Mouse (Mus musculus) hindbrain, embryonic 16.5 days (tissue): ENCODE measurements at regions not wholly inside any gene's neighbourhood (a gene's known extent, or its start where the extent isn't known, plus 50 kb on each side); places are given as distances from the start of the nearest gene placed in this dataset.

Source experiments
- ATAC-seq: fragments of 200-750 bp; cut with Nextera tagmentation; 2 replicates; pipeline ENCODE4 v1.8.0; 2017; ENCODE audit warnings: moderate TSS enrichment, moderate library complexity
- H3K27ac ChIP-seq: fragments of 300-500 bp; sonication (generic); 2 replicates; pipeline ENCODE4 v1.5.1; 2014; ENCODE audit warnings: low read depth, mild to moderate bottlenecking, control low read depth, low read length, moderate library complexity
- H3K27me3 ChIP-seq: fragments of 300-500 bp; sonication (generic); replicated peaks from 2 replicates; pipeline ENCODE4 v1.6.1; 2014; ENCODE audit warnings: low read length; ENCODE audit not compliant: control insufficient read depth, insufficient read depth
- H3K36me3 ChIP-seq: fragments of 300-500 bp; sonication (generic); 2 replicates; pipeline ENCODE4 v1.6.1; 2014; ENCODE audit warnings: mild to moderate bottlenecking, low read length, moderate library complexity, mixed read lengths; ENCODE audit not compliant: control insufficient read depth, insufficient read depth
- H3K4me1 ChIP-seq: fragments of 300-500 bp; sonication (generic); 2 replicates; pipeline ENCODE4 v1.6.1; 2014; ENCODE audit warnings: low read depth, low read length; ENCODE audit not compliant: control insufficient read depth, insufficient read depth
- H3K4me2 ChIP-seq: fragments of 300-500 bp; sonication (generic); 2 replicates; pipeline ENCODE4 v1.6.1; 2014; ENCODE audit warnings: mild to moderate bottlenecking, low read length, control low read depth, moderate library complexity
- H3K4me3 ChIP-seq: fragments of 300-500 bp; sonication (generic); 2 replicates; pipeline ENCODE4 v1.5.1; 2014; ENCODE audit warnings: mild to moderate bottlenecking, low read length, control low read depth, moderate library complexity
- H3K9ac ChIP-seq: fragments of 300-500 bp; sonication (generic); 2 replicates; pipeline ENCODE4 v1.6.1; 2014; ENCODE audit warnings: low read depth, mild to moderate bottlenecking, control low read depth, low read length, moderate library complexity
- H3K9me3 ChIP-seq: fragments of 300-500 bp; sonication (generic); 2 replicates; pipeline ENCODE4 v1.6.1; 2014; ENCODE audit warnings: mild to moderate bottlenecking, low read length, moderate library complexity; ENCODE audit not compliant: control insufficient read depth
- WGBS: fragments of 180-500 bp; shearing (Covaris S2); extraction: QIAGEN DNeasy Blood & Tissue Kit; methylation state at CpG from one replicate; pipeline ENCODE4 v1.1.7; 2014; 5-methylcytosine and 5-hydroxymethylcytosine counted together

DNA sequence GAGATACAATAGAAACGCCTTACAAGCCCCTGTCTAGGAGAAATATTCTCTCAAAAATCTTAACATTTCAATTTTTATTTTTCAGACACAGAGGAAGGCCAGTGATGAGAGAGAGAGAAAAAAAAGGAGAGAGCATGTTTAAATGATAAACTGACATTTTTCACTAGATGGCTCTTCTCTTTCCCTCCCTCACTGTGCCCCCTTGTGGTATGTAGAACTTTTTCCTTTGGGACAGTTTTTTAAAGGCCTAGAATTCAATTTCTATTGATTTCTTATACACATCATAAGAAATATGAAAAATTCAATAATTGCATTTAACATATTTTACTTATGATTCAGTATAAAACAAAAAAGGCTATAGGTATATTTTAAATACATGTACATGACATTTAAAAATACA is 454.5 kb upstream of the Gje1 start:
- WGBS, result 58% methylated on average over 1 of the region's 1 CpGs
- Histone ChIP-seq H3K36me3 (no peaks in the 10 kb centered on the region), H3K9me3 (no peaks in the 10 kb centered on the region), H3K4me3 (no peak overlapping the region), H3K4me1 (no peaks in the 10 kb centered on the region), H3K4me2 (no peak overlapping the region), H3K27ac (no peak overlapping the region), H3K9ac (no peak overlapping the region), H3K27me3 (no peaks in the 10 kb centered on the region)
- no peak for ATAC-seq

DNA sequence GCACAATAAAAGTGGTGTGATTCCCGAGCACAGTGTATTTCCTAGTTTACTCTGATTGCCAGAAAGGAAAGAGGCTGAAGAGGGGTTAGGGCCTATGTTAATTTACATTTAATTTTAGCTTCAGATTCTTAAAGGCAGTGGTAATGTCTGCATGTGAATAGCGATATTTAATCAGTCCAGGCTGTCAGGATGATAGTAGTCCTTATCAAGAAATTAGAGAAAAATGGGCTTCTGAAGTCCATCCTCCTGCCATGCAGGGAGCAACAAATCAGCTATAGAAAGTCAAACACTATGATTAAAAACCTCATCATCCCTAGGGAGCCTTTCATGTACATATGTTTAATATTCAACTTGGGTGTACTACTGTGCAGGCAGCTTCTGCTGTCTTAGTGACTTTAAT is 422.7 kb upstream of the Gje1 start:
- Histone ChIP-seq H3K4me3 (no peak overlapping the region), H3K9me3 (no peaks in the 10 kb centered on the region), H3K4me2 (no peak overlapping the region), H3K27ac (no peak overlapping the region), H3K4me1 (no peaks in the 10 kb centered on the region), H3K27me3 (no peaks in the 10 kb centered on the region), H3K36me3 (no peaks in the 10 kb centered on the region), H3K9ac (no peak overlapping the region)
- no peak for ATAC-seq
- 65% methylated on average over 2 of the region's 2 CpGs for WGBS
